Mouse (Mus musculus): ENCODE data around the gene Chmp4b. TPM values are rescaled to one million over a fixed set of nuclear protein-coding genes. Genes with fewer than 3 reads are reported as not detected.

Chmp4b gene
- polyA plus RNA-seq, 1 experiment from 2014 or later: 10.9 TPM

- DNase-seq (ENCODE audit: low spot score): no peak
- H3K27me3 ChIP-seq (replicated peaks; ENCODE audit: control insufficient read depth, insufficient read depth, low read length): no peaks in the 10 kb centered on the region
- ATAC-seq (replicated peaks; ENCODE audit: low FRiP score): no peak
- H3K36me3 ChIP-seq (ENCODE audit: control insufficient read depth, insufficient read depth, low read length): no peaks in the 10 kb centered on the region
- no peak overlapping the region for H3K4me2 ChIP-seq
- H3K4me1 ChIP-seq (replicated peaks; ENCODE audit: control insufficient read depth, insufficient read depth, low read length): no peaks in the 10 kb centered on the region
- H3K9ac ChIP-seq (ENCODE audit: low read depth, low read length): no peak overlapping the region
- H3K4me3 ChIP-seq (ENCODE audit: low read depth, low read length): no peak overlapping the region
- 74% methylated on average over 10 of the region's 10 CpGs for WGBS
- H3K9me3 ChIP-seq (ENCODE audit: control insufficient read depth, low read length): no peaks in the 10 kb centered on the region
- H3K27ac ChIP-seq (ENCODE audit: low read depth, low read length): no peak overlapping the region
Observed at GRCm38 (mm10) chr2:154742911-154743819, 91.7 kb downstream of the Chmp4b start.

GRCm38 (mm10) chr2:154743915-154744314 is 92.4 kb downstream of the Chmp4b start:
- Histone ChIP-seq H3K36me3 (ENCODE audit: control insufficient read depth, insufficient read depth, low read length) (no peaks in the 10 kb centered on the region), H3K9me3 (ENCODE audit: control insufficient read depth, low read length) (no peaks in the 10 kb centered on the region), H3K9ac (ENCODE audit: low read depth, low read length) (no peak overlapping the region), H3K4me3 (ENCODE audit: low read depth, low read length) (no peak overlapping the region), H3K27me3 (replicated peaks; ENCODE audit: control insufficient read depth, insufficient read depth, low read length) (no peaks in the 10 kb centered on the region), H3K27ac (ENCODE audit: low read depth, low read length) (no peak overlapping the region), H3K4me1 (replicated peaks; ENCODE audit: control insufficient read depth, insufficient read depth, low read length) (no peaks in the 10 kb centered on the region), H3K4me2 (no peak overlapping the region)
- DNase-seq (ENCODE audit: low spot score) (no peak), ATAC-seq (replicated peaks; ENCODE audit: low FRiP score) (no peak)
- 77% methylated on average over 4 of the region's 4 CpGs for WGBS

Other genes starting within 250 kb of the Chmp4b start
- 1.5 and 2.4 TPM in 2 replicates for gene Snta1, start 243.6 kb upstream of the Chmp4b start, polyA plus RNA-seq (2014; fragmentation: Nextera tagmentation; extraction: Ambion mirVana)
- gene Cbfa2t2, start 215.2 kb upstream of the Chmp4b start, polyA plus RNA-seq (2014; fragmentation: Nextera tagmentation; extraction: Ambion mirVana): 23.5 and 23.6 TPM in 2 replicates
- 1.0 and 1.8 TPM in 2 replicates for gene 1700003F12Rik, start 104.6 kb upstream of the Chmp4b start, polyA plus RNA-seq (2014; fragmentation: Nextera tagmentation; extraction: Ambion mirVana)
- 0.25 TPM in 1 of 2 replicates, not detected in the other for gene Actl10, start 99.9 kb upstream of the Chmp4b start, polyA plus RNA-seq (2014; fragmentation: Nextera tagmentation; extraction: Ambion mirVana)
- gene Necab3, start 92.8 kb upstream of the Chmp4b start, polyA plus RNA-seq (2014; fragmentation: Nextera tagmentation; extraction: Ambion mirVana): 1.9 and 2.4 TPM in 2 replicates
- gene E2f1, start 81.8 kb upstream of the Chmp4b start, polyA plus RNA-seq (2014; fragmentation: Nextera tagmentation; extraction: Ambion mirVana): 12.6 and 14.0 TPM in 2 replicates
- 25.2 and 25.6 TPM in 2 replicates for gene Pxmp4, start 48.0 kb upstream of the Chmp4b start, polyA plus RNA-seq (2014; fragmentation: Nextera tagmentation; extraction: Ambion mirVana)
- 1.3 and 1.5 TPM in 2 replicates for gene Zfp341, start 38.4 kb upstream of the Chmp4b start, polyA plus RNA-seq (2014; fragmentation: Nextera tagmentation; extraction: Ambion mirVana)
- gene 4930519P11Rik, start 38.3 kb upstream of the Chmp4b start, polyA plus RNA-seq (2014; fragmentation: Nextera tagmentation; extraction: Ambion mirVana): not detected in 2 replicates
- not detected in 2 replicates for gene Gm14214, start 118.3 kb downstream of the Chmp4b start, polyA plus RNA-seq (2014; fragmentation: Nextera tagmentation; extraction: Ambion mirVana)
- gene Raly, start 139.4 kb downstream of the Chmp4b start, polyA plus RNA-seq (2014; fragmentation: Nextera tagmentation; extraction: Ambion mirVana): 59.5 and 66.2 TPM in 2 replicates
- gene a, start 139.7 kb downstream of the Chmp4b start, polyA plus RNA-seq (2014; fragmentation: Nextera tagmentation; extraction: Ambion mirVana): 0.62 TPM in 1 of 2 replicates, not detected in the other
- 174 and 183 TPM in 2 replicates for gene Eif2s2, start 241.2 kb downstream of the Chmp4b start, polyA plus RNA-seq (2014; fragmentation: Nextera tagmentation; extraction: Ambion mirVana)

All from liver, embryonic 11.5 days (tissue).